Mouse (Mus musculus): ENCODE measurements at regions not wholly inside any gene's neighbourhood (a gene's known extent, or its start where the extent isn't known, plus 50 kb on each side); places are given as distances from the start of the nearest gene placed in this dataset.

- no peaks in the 10 kb centered on the region for H3K27me3 ChIP-seq (ENCODE audit: control insufficient read depth, insufficient read depth, insufficient read length)
- no peak overlapping the region for H3K4me3 ChIP-seq
- H3K36me3 ChIP-seq (ENCODE audit: control insufficient read depth, insufficient read depth): no peaks in the 10 kb centered on the region
- TF ChIP-seq MYOG (IDR thresholded peaks at IDR 0.05; ENCODE audit: control insufficient read depth in 1 of 3, insufficient read depth in 1 of 3, insufficient read length in 2 of 3, low read depth in 2 of 3): no peak
- no peak for TF ChIP-seq CEBPB (IDR thresholded peaks at IDR 0.05; ENCODE audit: insufficient read depth, poor library complexity, severe bottlenecking)
- TF ChIP-seq REST (IDR thresholded peaks at IDR 0.05; ENCODE audit: insufficient read depth, insufficient read length): no peak
- TF ChIP-seq MYOD1 (IDR thresholded peaks at IDR 0.05; ENCODE audit: control insufficient read depth in 1 of 3, insufficient read length in 2 of 3, low read depth in 2 of 3): no peak
- TF ChIP-seq USF1 (IDR thresholded peaks at IDR 0.05; ENCODE audit: low read depth): no peak
- TF ChIP-seq SRF (IDR thresholded peaks at IDR 0.05; ENCODE audit: control insufficient read depth, insufficient read length, low read depth): no peak
- TF ChIP-seq POLR2A (IDR thresholded peaks at IDR 0.05; ENCODE audit: insufficient read length, low read depth): no peak
- TF ChIP-seq TCF12 (IDR thresholded peaks at IDR 0.05; ENCODE audit: insufficient read depth, poor library complexity, severe bottlenecking): no peak
- no peak overlapping the region for H3K4me2 ChIP-seq (ENCODE audit: low read depth)
- H3K79me2 ChIP-seq (ENCODE audit: control insufficient read depth, insufficient read depth): no peaks in the 10 kb centered on the region
- no peak overlapping the region for H3ac ChIP-seq (ENCODE audit: control insufficient read depth, insufficient read length)
These were observed 229.5 kb downstream of the 4933412E24Rik start for GRCm38 (mm10) chr15:59786706-59787425.

- Histone ChIP-seq H3K4me2 (ENCODE audit: low read depth) (no peak overlapping the region), H3K27me3 (ENCODE audit: control insufficient read depth, insufficient read depth, insufficient read length) (no peaks in the 10 kb centered on the region), H3K36me3 (ENCODE audit: control insufficient read depth, insufficient read depth) (no peaks in the 10 kb centered on the region), H3K4me3 (no peak overlapping the region), H3K79me2 (ENCODE audit: control insufficient read depth, insufficient read depth) (no peaks in the 10 kb centered on the region), H3ac (ENCODE audit: control insufficient read depth, insufficient read length) (no peak overlapping the region)
- TF ChIP-seq E2F4 (IDR thresholded peaks at IDR 0.05; ENCODE audit: insufficient read depth) (no peak), MYOG (IDR thresholded peaks at IDR 0.05; ENCODE audit: control insufficient read depth in 1 of 3, insufficient read depth in 1 of 3, insufficient read length in 2 of 3, low read depth in 2 of 3) (no peak), MAX (IDR thresholded peaks at IDR 0.05; ENCODE audit: low read depth) (no peak), USF1 (IDR thresholded peaks at IDR 0.05; ENCODE audit: low read depth) (no peak), POLR2A (IDR thresholded peaks at IDR 0.05; ENCODE audit: insufficient read length, low read depth) (no peak), SRF (IDR thresholded peaks at IDR 0.05; ENCODE audit: control insufficient read depth, insufficient read length, low read depth) (no peak), REST (IDR thresholded peaks at IDR 0.05; ENCODE audit: insufficient read depth, insufficient read length) (no peak), CEBPB (IDR thresholded peaks at IDR 0.05; ENCODE audit: insufficient read depth, poor library complexity, severe bottlenecking) (no peak), TCF12 (IDR thresholded peaks at IDR 0.05; ENCODE audit: insufficient read depth, poor library complexity, severe bottlenecking) (no peak), MYOD1 (IDR thresholded peaks at IDR 0.05; ENCODE audit: control insufficient read depth in 1 of 3, insufficient read length in 2 of 3, low read depth in 2 of 3) (no peak), TCF3 (IDR thresholded peaks at IDR 0.05; ENCODE audit: insufficient read length, low read depth) (no peak), POLR2AphosphoS2 (IDR thresholded peaks at IDR 0.05; ENCODE audit: insufficient read length, low read depth) (no peak)
These were observed 230.4 kb downstream of the 4933412E24Rik start for GRCm38 (mm10) chr15:59785981-59786380.

- Histone ChIP-seq H3K36me3 (ENCODE audit: control insufficient read depth, insufficient read depth) (no peaks in the 10 kb centered on the region), H3ac (ENCODE audit: control insufficient read depth, insufficient read length) (no peak overlapping the region), H3K27me3 (ENCODE audit: control insufficient read depth, insufficient read depth, insufficient read length) (no peaks in the 10 kb centered on the region), H3K4me2 (ENCODE audit: low read depth) (peak overlapping the region; percentile 60), H3K79me2 (ENCODE audit: control insufficient read depth, insufficient read depth) (no peaks in the 10 kb centered on the region), H3K4me3 (no peak overlapping the region)
- TF ChIP-seq E2F4 (IDR thresholded peaks at IDR 0.05; ENCODE audit: insufficient read depth): no peak
- no peak for TF ChIP-seq TCF3 (IDR thresholded peaks at IDR 0.05; ENCODE audit: insufficient read length, low read depth)
- TF ChIP-seq MYOD1 (IDR thresholded peaks at IDR 0.05; ENCODE audit: control insufficient read depth in 1 of 3, insufficient read length in 2 of 3, low read depth in 2 of 3): peak in 1 of 3 experiments; percentile 9
- no peak for TF ChIP-seq SRF (IDR thresholded peaks at IDR 0.05; ENCODE audit: control insufficient read depth, insufficient read length, low read depth)
These were observed 231.9 kb downstream of the 4933412E24Rik start for GRCm38 (mm10) chr15:59784556-59784929.

GRCm38 (mm10) chr15:59783782-59784555 lies 232.4 kb downstream of the 4933412E24Rik start:
- H3ac ChIP-seq (ENCODE audit: control insufficient read depth, insufficient read length): no peak overlapping the region
- peak overlapping the region; percentile 60 for H3K4me2 ChIP-seq (ENCODE audit: low read depth)
- H3K79me2 ChIP-seq (ENCODE audit: control insufficient read depth, insufficient read depth): no peaks in the 10 kb centered on the region
- TF ChIP-seq CEBPB (IDR thresholded peaks at IDR 0.05; ENCODE audit: insufficient read depth, poor library complexity, severe bottlenecking): peak; percentile 84
- TF ChIP-seq MYOD1 (IDR thresholded peaks at IDR 0.05; ENCODE audit: control insufficient read depth in 1 of 3, insufficient read length in 2 of 3, low read depth in 2 of 3): no peak
- H3K27me3 ChIP-seq (ENCODE audit: control insufficient read depth, insufficient read depth, insufficient read length): no peaks in the 10 kb centered on the region
- no peak overlapping the region for H3K4me3 ChIP-seq
- H3K36me3 ChIP-seq (ENCODE audit: control insufficient read depth, insufficient read depth): no peaks in the 10 kb centered on the region

- no peaks in the 10 kb centered on the region for H3K79me2 ChIP-seq (ENCODE audit: control insufficient read depth, insufficient read depth)
- TF ChIP-seq CEBPB (IDR thresholded peaks at IDR 0.05; ENCODE audit: insufficient read depth, poor library complexity, severe bottlenecking) (no peak), REST (IDR thresholded peaks at IDR 0.05; ENCODE audit: insufficient read depth, insufficient read length) (no peak), POLR2A (IDR thresholded peaks at IDR 0.05; ENCODE audit: insufficient read length, low read depth) (no peak), POLR2AphosphoS2 (IDR thresholded peaks at IDR 0.05; ENCODE audit: insufficient read length, low read depth) (no peak), MAX (IDR thresholded peaks at IDR 0.05; ENCODE audit: low read depth) (no peak), USF1 (IDR thresholded peaks at IDR 0.05; ENCODE audit: low read depth) (no peak), MYOG (IDR thresholded peaks at IDR 0.05; ENCODE audit: control insufficient read depth in 1 of 3, insufficient read depth in 1 of 3, insufficient read length in 2 of 3, low read depth in 2 of 3) (no peak), MYOD1 (IDR thresholded peaks at IDR 0.05; ENCODE audit: control insufficient read depth in 1 of 3, insufficient read length in 2 of 3, low read depth in 2 of 3) (no peak), E2F4 (IDR thresholded peaks at IDR 0.05; ENCODE audit: insufficient read depth) (no peak), TCF3 (IDR thresholded peaks at IDR 0.05; ENCODE audit: insufficient read length, low read depth) (no peak), TCF12 (IDR thresholded peaks at IDR 0.05; ENCODE audit: insufficient read depth, poor library complexity, severe bottlenecking) (no peak), SRF (IDR thresholded peaks at IDR 0.05; ENCODE audit: control insufficient read depth, insufficient read length, low read depth) (no peak)
- H3K4me2 ChIP-seq (ENCODE audit: low read depth): peak overlapping the region; percentile 60
- no peaks in the 10 kb centered on the region for H3K36me3 ChIP-seq (ENCODE audit: control insufficient read depth, insufficient read depth)
- H3K27me3 ChIP-seq (ENCODE audit: control insufficient read depth, insufficient read depth, insufficient read length): no peaks in the 10 kb centered on the region
- no peak overlapping the region for H3K4me3 ChIP-seq
- H3ac ChIP-seq (ENCODE audit: control insufficient read depth, insufficient read length): no peak overlapping the region
These were observed 233.0 kb downstream of the 4933412E24Rik start for GRCm38 (mm10) chr15:59783393-59783781.

All from myocyte (in vitro differentiated cells).